Mouse (Mus musculus) midbrain, embryonic 15.5 days (tissue): ENCODE measurements around the gene Evx1. TPM values are rescaled to one million over a fixed set of nuclear protein-coding genes. Genes with fewer than 3 reads are reported as not detected.
"Not testable (repeated sequence)": the region's sequence is repeated elsewhere in the genome, so short reads cannot be mapped to it uniquely, and the experiment has no call there.

Experiments used
- ATAC-seq: fragments of 200-750 bp; cut with Nextera tagmentation; replicated peaks from 2 replicates; pipeline ENCODE4 v1.8.0; 2017; ENCODE audit warnings: moderate TSS enrichment
- H3K27ac ChIP-seq: fragments of 300-500 bp; sonication (generic); 2 replicates; pipeline ENCODE4 v1.5.1; 2015; ENCODE audit warnings: mild to moderate bottlenecking, inconsistent platforms
- H3K27me3 ChIP-seq: fragments of 300-500 bp; sonication (generic); replicated peaks from 2 replicates; pipeline ENCODE4 v1.6.1; 2015; ENCODE audit warnings: inconsistent platforms
- H3K36me3 ChIP-seq: fragments of 300-500 bp; sonication (generic); replicated peaks from 2 replicates; pipeline ENCODE4 v1.6.1; 2015; ENCODE audit warnings: inconsistent platforms
- H3K4me1 ChIP-seq: fragments of 300-500 bp; sonication (generic); 2 replicates; pipeline ENCODE4 v1.6.1; 2015; ENCODE audit warnings: inconsistent platforms
- H3K4me2 ChIP-seq: fragments of 300-500 bp; sonication (generic); 2 replicates; pipeline ENCODE4 v1.6.1; 2015; ENCODE audit warnings: inconsistent platforms, mild to moderate bottlenecking, moderate library complexity
- H3K4me3 ChIP-seq: fragments of 300-500 bp; sonication (generic); 2 replicates; pipeline ENCODE4 v1.5.1; 2015; ENCODE audit warnings: mild to moderate bottlenecking, inconsistent platforms
- H3K9ac ChIP-seq: fragments of 300-500 bp; sonication (generic); 2 replicates; pipeline ENCODE4 v1.6.1; 2015; ENCODE audit warnings: mild to moderate bottlenecking, inconsistent platforms
- H3K9me3 ChIP-seq: fragments of 300-500 bp; sonication (generic); 2 replicates; pipeline ENCODE4 v1.6.1; 2016; ENCODE audit warnings: inconsistent platforms
- WGBS: fragments of 180-500 bp; shearing (Covaris S2); methylation state at CpG from one replicate; pipeline ENCODE4 v1.1.7; 2015; ENCODE audit warnings: mixed read lengths; 5-methylcytosine and 5-hydroxymethylcytosine counted together
- polyA plus RNA-seq: library from polyadenylated mRNA; unstranded; fragments of >200 nt; fragmentation: Nextera tagmentation; extraction: Ambion mirVana; gene quantifications from 2 replicates; pipeline ENCODE4 v1.2.1, GENCODE M21; 2015

Gene Evx1
- polyA plus RNA-seq, 1 experiment from 2014 or later, result 0.97 TPM

DNA sequence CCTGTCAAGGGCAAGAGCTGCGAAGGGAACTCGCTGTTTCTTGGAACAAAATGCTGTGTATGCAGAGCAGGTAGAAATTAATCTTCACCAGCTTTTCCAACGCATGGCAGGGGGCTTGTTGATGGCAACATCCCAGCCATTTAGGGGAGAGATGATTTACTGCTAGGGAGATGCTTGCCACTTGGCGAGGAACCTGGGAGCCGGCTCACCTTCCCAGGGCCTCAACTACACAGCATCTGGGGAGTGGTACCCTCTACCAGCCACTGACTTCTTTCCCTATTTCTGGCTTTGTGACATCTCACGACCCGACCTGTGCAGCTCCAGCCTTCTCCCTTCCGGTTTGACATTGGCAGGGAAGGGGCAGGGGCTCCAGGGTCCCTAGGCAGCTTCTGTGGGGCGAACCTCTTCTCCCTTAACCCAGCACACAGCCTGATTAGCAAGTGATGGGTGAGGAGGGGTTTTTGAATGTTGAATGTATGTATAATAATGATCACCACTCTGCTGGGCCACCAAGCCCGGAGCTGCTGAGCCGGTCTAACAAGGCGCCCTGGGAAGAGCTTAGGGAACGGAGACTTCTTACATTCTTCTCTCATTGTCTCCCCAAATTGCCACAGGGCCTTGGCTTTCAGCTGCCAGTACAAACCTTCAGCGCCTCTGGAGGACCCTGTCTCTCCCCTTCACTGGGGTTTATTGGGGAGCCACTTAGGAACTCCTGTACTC, 4.3 kb downstream of the Evx1 start:
- Histone ChIP-seq H3K9me3 (no peaks in the 10 kb centered on the region), H3K9ac (no peak overlapping the region), H3K27ac (no peak overlapping the region), H3K4me1 (peaks cover 13% of the 10 kb centered on the region), H3K27me3 (peaks cover 93% of the 10 kb centered on the region), H3K4me2 (no peak overlapping the region), H3K36me3 (no peaks in the 10 kb centered on the region), H3K4me3 (no peak overlapping the region)
- ATAC-seq, result no peak
- 5% methylated on average over 14 of the region's 14 CpGs for WGBS

DNA sequence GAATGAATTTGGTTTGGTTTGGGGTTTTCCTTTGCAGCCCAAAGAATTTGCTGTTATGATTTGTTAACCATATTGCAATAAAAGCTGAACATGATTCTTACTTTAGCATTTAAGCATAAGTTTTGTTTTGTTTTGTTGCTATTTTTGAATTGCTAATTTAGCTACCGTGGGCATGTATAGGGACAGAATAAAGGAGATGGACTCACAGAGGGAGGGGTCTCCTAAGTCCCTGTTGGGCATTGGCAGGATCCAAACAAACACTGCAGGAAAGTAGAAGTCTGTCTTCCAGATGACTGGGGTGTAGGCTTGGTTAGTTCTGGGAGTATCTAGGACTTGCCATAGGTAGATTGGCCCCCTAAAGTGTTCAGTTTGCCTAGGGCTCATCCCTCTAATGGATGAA, 5.0 kb downstream of the Evx1 start:
- Histone ChIP-seq H3K27ac (no peak overlapping the region), H3K36me3 (no peaks in the 10 kb centered on the region), H3K4me3 (no peak overlapping the region), H3K4me2 (no peak overlapping the region), H3K4me1 (peaks cover 16% of the 10 kb centered on the region), H3K27me3 (peaks cover 94% of the 10 kb centered on the region), H3K9me3 (no peaks in the 10 kb centered on the region), H3K9ac (no peak overlapping the region)
- 6% methylated on average over 1 of the region's 1 CpGs for WGBS
- ATAC-seq, result no peak

DNA sequence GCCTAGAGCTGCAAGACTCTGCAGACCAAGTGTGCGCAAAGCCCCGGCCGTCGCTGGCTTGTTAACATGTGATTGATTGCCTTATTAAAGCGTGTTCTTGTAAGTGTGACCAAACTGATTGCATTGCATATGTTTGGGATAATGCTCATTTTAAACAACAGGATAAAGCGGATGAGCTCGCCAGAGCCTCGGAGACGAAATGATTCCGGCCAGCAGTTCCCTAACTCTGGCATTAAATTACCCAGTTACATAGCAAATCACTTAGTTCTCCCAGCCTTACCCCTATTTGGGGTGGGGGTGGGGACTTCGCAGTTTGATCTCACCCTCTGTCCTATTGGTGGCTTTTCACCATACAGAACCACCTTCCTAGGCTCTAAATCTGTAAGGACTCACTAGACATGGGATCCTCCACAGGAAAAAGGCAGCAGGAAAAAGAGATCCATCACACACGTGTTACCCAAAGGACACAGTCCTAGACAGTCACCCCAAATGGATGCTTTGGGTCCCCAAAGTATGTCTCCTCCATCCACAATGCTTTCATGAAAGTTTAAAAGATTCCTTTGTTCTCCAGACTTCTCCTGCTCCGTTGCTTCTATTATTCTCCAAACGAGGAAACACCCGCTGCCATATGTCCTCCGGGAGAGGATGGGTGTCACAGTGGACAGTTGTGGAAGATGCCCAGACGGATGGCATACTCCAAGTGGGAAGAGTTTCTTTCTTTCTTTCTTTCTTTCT, 6.8 kb downstream of the Evx1 start:
- ATAC-seq, result no peak
- H3K27ac ChIP-seq, result no peak overlapping the region
- H3K4me3 ChIP-seq, result no peak overlapping the region
- H3K4me2 ChIP-seq, result no peak overlapping the region
- no peak overlapping the region for H3K9ac ChIP-seq
- H3K36me3 ChIP-seq, result no peaks in the 10 kb centered on the region
- peaks cover 12% of the 10 kb centered on the region for H3K4me1 ChIP-seq
- H3K9me3 ChIP-seq, result no peaks in the 10 kb centered on the region
- peaks cover 93% of the 10 kb centered on the region for H3K27me3 ChIP-seq
- WGBS, result 2% methylated on average over 17 of the region's 17 CpGs

DNA sequence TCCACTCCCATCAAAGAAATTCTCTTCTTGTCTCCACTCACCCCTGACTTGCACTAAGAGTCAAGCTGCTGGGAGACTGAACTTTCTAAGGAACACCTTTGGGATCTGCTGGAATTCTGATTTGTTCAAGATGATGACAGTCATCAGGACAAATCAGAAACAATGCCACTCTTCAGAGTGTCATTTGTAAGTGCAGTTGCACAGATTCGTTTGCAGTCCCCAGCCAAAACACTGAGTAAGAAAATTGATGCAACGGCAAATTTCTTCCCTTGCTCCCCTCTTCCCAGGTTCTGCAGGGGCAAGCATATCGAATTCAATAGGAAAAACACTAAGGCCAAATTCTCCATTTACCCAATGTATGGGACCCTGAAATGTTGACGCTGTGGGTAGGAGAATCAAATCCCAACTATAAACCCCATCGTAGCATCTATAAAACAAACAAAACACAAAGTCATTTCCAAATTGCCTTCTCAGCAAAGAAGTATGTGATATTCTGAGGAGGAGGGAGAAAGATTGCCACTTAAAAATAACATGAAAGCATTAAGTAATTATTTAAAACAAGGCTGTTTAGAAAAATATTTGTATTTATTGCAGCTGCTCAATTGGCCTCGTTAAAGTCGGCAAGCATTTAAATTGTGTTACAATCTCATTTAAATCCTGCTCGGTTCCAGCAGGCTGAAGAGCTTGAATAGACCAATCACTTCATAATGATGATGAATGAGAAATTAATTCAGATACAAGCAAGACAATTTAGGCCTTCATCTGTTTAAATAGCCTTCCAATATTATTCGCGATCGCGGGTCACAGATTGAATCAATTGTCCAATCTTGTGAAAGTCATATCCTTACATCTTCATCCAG, 7.9 kb downstream of the Evx1 start:
- no peak for ATAC-seq
- Histone ChIP-seq H3K27me3 (peaks cover 93% of the 10 kb centered on the region), H3K4me3 (no peak overlapping the region), H3K4me2 (no peak overlapping the region), H3K9me3 (no peaks in the 10 kb centered on the region), H3K4me1 (peaks cover 12% of the 10 kb centered on the region), H3K9ac (no peak overlapping the region), H3K36me3 (no peaks in the 10 kb centered on the region), H3K27ac (no peak overlapping the region)
- WGBS, result 4% methylated on average over 12 of the region's 12 CpGs

DNA sequence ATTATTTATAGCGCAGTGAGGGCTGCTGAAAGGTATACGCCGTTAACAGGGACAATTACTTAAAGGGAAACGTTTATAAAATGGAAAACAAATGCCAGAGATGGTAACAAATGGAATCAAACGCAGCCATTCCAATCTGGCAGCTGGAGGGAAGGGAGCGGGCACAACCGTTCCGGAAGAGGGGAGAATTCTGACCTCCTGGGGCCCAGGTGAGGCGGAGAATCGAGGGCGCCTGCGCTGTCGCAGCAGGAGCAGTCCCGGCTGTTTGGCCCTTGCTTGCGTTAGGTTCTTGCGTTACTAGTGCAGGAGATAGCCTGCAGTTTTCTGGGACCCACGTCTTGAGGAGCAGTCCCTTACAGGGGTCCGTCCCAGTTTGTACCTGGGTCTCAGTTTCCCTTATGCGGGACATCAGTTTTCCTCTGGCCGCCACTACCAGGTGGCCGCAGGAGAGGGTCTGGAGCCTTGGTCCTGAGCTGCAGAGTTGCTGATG, 8.6 kb downstream of the Evx1 start:
- Histone ChIP-seq H3K4me1 (peaks cover 6% of the 10 kb centered on the region), H3K27me3 (peaks cover 93% of the 10 kb centered on the region), H3K27ac (no peak overlapping the region), H3K9ac (no peak overlapping the region), H3K9me3 (no peaks in the 10 kb centered on the region), H3K4me3 (no peak overlapping the region), H3K4me2 (no peak overlapping the region), H3K36me3 (no peaks in the 10 kb centered on the region)
- under 1% methylated on average over 21 of the region's 21 CpGs for WGBS
- no peak for ATAC-seq

DNA sequence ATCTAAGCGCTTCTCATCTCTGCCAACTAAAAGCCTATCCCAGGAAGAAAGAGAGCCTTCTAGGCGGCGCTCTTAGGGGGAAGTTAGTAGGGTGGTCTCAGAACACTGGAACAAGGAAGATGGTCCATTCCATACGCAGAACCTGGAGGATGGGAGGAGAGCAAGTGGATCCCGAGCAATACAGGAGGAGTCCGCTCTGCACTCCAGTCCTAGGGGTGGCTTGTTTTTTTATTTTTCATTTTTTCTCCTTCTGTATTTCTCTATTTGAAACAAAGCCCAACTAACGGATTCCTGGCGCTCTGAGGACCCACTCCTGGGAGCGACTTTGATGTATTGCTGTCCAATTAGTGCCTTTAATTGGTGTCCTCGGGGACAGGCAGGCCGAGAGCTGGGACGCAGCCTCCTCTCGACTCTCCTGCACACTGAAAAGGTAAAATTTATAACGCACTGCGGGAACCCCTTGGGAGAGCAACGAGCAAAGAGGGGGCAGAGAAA, 9.5 kb downstream of the Evx1 start:
- Histone ChIP-seq H3K9me3 (no peaks in the 10 kb centered on the region), H3K27me3 (peaks cover 85% of the 10 kb centered on the region), H3K27ac (no peak overlapping the region), H3K4me3 (no peak overlapping the region), H3K4me1 (0 out of 2 replicates have a peak, but pooled peaks cover 5% of the 10 kb centered on the region), H3K36me3 (no peaks in the 10 kb centered on the region), H3K9ac (no peak overlapping the region), H3K4me2 (no peak overlapping the region)
- no peak for ATAC-seq
- WGBS, result 2% methylated on average over 16 of the region's 16 CpGs

DNA sequence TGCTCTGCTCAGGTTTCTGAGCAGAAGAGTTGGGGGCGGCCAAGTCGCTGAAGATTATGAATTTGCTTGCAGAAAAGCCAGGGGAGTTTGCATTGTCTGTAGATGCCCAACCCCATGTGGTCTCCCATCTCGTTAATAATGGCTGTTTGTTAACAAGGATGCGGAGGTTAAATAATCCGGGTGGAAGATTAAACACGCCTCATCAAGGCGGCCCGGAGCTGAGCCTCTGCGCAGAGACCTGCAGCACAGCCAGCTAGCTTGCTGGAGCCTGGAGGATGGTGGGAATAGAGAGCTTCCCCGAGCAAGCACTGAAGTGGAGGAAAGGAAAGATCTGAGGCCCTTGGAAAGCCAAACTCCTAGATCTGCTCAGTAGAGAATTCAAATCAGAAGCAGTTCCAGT, 10.0 kb downstream of the Evx1 start:
- Histone ChIP-seq H3K4me2 (no peak overlapping the region), H3K4me3 (no peak overlapping the region), H3K36me3 (no peaks in the 10 kb centered on the region), H3K9me3 (no peaks in the 10 kb centered on the region), H3K9ac (no peak overlapping the region), H3K27me3 (peaks cover 83% of the 10 kb centered on the region), H3K4me1 (0 out of 2 replicates have a peak, but pooled peaks cover 5% of the 10 kb centered on the region), H3K27ac (no peak overlapping the region)
- no peak for ATAC-seq
- 1% methylated on average over 10 of the region's 10 CpGs for WGBS

DNA sequence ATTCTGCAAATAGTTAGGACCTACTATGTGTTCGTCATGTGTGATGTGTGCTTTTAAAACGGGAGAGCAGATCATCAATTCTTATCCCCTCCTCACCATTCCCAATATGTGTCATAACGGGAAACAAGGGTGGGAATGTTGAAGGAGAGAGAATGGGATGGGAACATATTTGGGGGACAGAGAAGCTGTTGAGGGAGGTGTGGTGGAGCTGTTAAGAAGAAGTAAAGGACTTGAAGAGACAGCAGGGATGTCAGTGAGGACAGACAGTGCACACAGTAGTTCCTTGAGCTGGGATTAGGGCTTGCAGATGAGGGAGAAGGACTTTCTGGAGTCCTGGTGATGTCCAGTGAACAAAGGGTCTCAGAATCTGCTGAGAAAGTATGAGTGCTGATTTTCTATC, 10.8 kb downstream of the Evx1 start:
- Histone ChIP-seq H3K36me3 (no peaks in the 10 kb centered on the region), H3K9ac (no peak overlapping the region), H3K4me3 (no peak overlapping the region), H3K4me1 (0 out of 2 replicates have a peak, but pooled peaks cover 5% of the 10 kb centered on the region), H3K4me2 (no peak overlapping the region), H3K9me3 (no peaks in the 10 kb centered on the region), H3K27me3 (peaks cover 83% of the 10 kb centered on the region), H3K27ac (no peak overlapping the region)
- ATAC-seq, result no peak
- 40% methylated on average over 3 of the region's 3 CpGs for WGBS

DNA sequence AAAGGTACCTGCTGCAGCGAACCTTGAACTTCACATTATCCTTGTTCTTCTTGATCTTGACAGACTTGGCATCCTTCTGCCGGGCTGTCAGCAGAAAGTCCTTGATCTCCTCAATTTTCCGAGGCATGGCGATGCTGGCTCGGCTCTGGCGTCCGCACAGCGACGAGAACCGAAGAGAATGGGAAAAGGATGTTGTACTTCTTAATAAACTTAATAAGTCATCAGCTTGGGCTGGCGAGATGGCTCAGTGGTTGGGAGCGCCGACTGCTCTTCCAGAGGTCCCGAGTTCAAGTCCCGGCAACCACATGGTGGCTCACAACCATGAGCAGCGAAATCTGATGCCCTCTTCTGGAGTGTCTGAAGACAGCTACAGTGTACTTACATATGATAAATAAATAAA, 33.5 kb downstream of the Evx1 start:
- H3K4me2 ChIP-seq, H3K27ac ChIP-seq, H3K9me3 ChIP-seq, H3K27me3 ChIP-seq, H3K4me3 ChIP-seq, H3K36me3 ChIP-seq, H3K4me1 ChIP-seq, ATAC-seq, H3K9ac ChIP-seq: not testable (repeated sequence)
- 90% methylated on average over 16 of the region's 16 CpGs for WGBS

DNA sequence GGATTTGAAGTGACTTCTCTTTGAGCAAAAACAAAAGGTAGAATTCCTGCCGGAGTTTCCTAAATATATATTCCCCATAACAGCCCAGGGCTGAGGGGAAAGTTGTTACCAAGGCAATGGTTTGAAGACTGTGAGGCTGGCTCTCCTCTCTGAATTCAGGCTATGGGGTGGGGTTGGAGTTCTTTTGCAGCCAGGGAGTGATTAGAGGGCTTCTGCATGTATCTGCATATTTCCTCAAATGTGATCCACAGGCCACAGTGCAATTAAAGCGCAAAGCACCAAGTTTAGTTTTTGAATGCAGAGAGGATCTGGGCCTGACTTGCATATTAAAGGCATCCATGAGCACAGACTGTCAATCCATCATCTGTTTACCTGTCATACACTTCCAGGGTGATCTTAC, 52.7 kb downstream of the Evx1 start:
- ATAC-seq, result 0 out of 2 replicates have a peak, but pooled peaks have one; percentile 24

DNA sequence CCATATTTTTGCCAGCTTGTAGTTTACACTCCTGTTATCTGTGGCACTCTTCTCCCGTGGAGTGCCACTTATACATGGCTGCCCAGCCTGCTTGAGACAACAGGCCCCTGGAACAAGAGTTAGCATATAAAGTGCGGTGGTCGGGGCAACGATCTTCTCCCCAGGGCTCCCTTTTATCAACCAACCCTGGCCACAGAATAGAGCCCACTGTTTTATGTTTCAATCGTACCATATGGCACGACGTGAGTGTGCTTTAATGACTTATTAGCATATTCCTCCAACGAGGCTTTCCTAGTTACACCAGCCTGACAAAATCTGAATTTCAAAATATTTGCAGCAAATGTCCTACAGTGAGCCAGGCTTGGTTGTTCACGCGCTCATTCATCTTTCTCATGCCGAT, 53.2 kb downstream of the Evx1 start:
- Histone ChIP-seq H3K4me1 (peaks cover 16% of the 10 kb centered on the region), H3K4me3 (no peak overlapping the region), H3K27me3 (no peaks in the 10 kb centered on the region), H3K27ac (peak overlapping the region; percentile 62), H3K4me2 (peak overlapping the region; percentile 25), H3K9me3 (no peaks in the 10 kb centered on the region), H3K9ac (no peak overlapping the region), H3K36me3 (no peaks in the 10 kb centered on the region)
- ATAC-seq, result peak; percentile 75
- WGBS, result 25% methylated on average over 11 of the region's 11 CpGs

More for the DNA sequence above, 52.7 kb downstream of the Evx1 start:
- H3K27me3 ChIP-seq, result no peaks in the 10 kb centered on the region
- no peak overlapping the region for H3K4me2 ChIP-seq
- 49% methylated on average over 2 of the region's 2 CpGs for WGBS
- no peaks in the 10 kb centered on the region for H3K9me3 ChIP-seq
- H3K27ac ChIP-seq, result peak overlapping the region; percentile 44; the same call in 1 of the 2 replicates
- no peaks in the 10 kb centered on the region for H3K36me3 ChIP-seq
- H3K4me3 ChIP-seq, result no peak overlapping the region
- no peak overlapping the region for H3K9ac ChIP-seq
- peaks cover 16% of the 10 kb centered on the region for H3K4me1 ChIP-seq

DNA sequence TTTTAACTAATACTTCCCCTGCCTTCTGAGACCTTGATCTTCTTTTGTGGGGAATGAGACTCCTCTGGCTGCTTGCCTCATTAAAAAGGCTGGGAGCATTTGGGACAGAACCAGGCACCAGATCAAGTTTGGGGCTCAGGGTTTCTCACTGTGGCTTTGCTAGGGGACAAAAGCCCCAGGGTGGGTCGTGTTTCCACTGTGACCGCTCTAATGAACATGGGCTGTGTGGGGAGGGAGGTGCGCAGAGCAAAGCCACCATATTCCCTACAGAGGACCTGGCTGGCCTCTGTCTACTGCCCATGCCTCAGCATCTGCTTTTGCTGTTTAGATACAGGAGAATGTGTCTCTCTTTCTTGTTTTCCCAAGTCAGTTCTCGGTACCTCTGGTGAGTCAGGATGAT, 53.8 kb downstream of the Evx1 start:
- peaks cover 16% of the 10 kb centered on the region for H3K4me1 ChIP-seq
- H3K27me3 ChIP-seq, result no peaks in the 10 kb centered on the region
- H3K4me3 ChIP-seq, result no peak overlapping the region
- no peak overlapping the region for H3K9ac ChIP-seq
- H3K4me2 ChIP-seq, result peak overlapping the region; percentile 25
- no peaks in the 10 kb centered on the region for H3K36me3 ChIP-seq
- WGBS, result 56% methylated on average over 4 of the region's 4 CpGs
- peak overlapping the region; percentile 62 for H3K27ac ChIP-seq
- no peak for ATAC-seq
- H3K9me3 ChIP-seq, result no peaks in the 10 kb centered on the region
